Mouse (Mus musculus): ENCODE data around the gene Khnyn. TPM values are rescaled to one million over a fixed set of nuclear protein-coding genes. Genes with fewer than 3 reads are reported as not detected.

Khnyn gene
- polyA plus RNA-seq, 1 experiment from 2014 or later = 6.1 TPM

Other genes with a start within 250 kb of the Khnyn start
- gene Ipo4, start 249.0 kb upstream of the Khnyn start, polyA plus RNA-seq (2014; fragmentation: Nextera tagmentation; extraction: Ambion mirVana) = 65.7 and 68.4 TPM in 2 replicates
- gene Gm49378, start 247.1 kb upstream of the Khnyn start, polyA plus RNA-seq (2014; fragmentation: Nextera tagmentation; extraction: Ambion mirVana) = 1.8 and 2.5 TPM in 2 replicates
- gene Tm9sf1, start 241.1 kb upstream of the Khnyn start, polyA plus RNA-seq (2014; fragmentation: Nextera tagmentation; extraction: Ambion mirVana) = 86.6 and 90.0 TPM in 2 replicates
- gene Tssk4, start 234.8 kb upstream of the Khnyn start, polyA plus RNA-seq (2014; fragmentation: Nextera tagmentation; extraction: Ambion mirVana) = 0.35 and 0.46 TPM in 2 replicates
- gene Mdp1, start 224.4 kb upstream of the Khnyn start, polyA plus RNA-seq (2014; fragmentation: Nextera tagmentation; extraction: Ambion mirVana) = 99.2 and 100 TPM in 2 replicates
- 40.6 and 40.9 TPM in 2 replicates for gene Gmpr2, start 213.0 kb upstream of the Khnyn start, polyA plus RNA-seq (2014; fragmentation: Nextera tagmentation; extraction: Ambion mirVana)
- gene Nedd8, start 212.8 kb upstream of the Khnyn start, polyA plus RNA-seq (2014; fragmentation: Nextera tagmentation; extraction: Ambion mirVana) = 511 and 563 TPM in 2 replicates
- gene Tinf2, start 203.1 kb upstream of the Khnyn start, polyA plus RNA-seq (2014; fragmentation: Nextera tagmentation; extraction: Ambion mirVana) = 28.7 and 31.6 TPM in 2 replicates
- gene Tgm1, start 171.0 kb upstream of the Khnyn start, polyA plus RNA-seq (2014; fragmentation: Nextera tagmentation; extraction: Ambion mirVana) = 0.13 and 0.14 TPM in 2 replicates
- 20.1 and 20.5 TPM in 2 replicates for gene Rabggta, start 162.7 kb upstream of the Khnyn start, polyA plus RNA-seq (2014; fragmentation: Nextera tagmentation; extraction: Ambion mirVana)
- 59.8 and 70.6 TPM in 2 replicates for gene Dhrs1, start 139.3 kb upstream of the Khnyn start, polyA plus RNA-seq (2014; fragmentation: Nextera tagmentation; extraction: Ambion mirVana)
- gene Nop9, start 139.3 kb upstream of the Khnyn start, polyA plus RNA-seq (2014; fragmentation: Nextera tagmentation; extraction: Ambion mirVana) = 21.3 and 25.2 TPM in 2 replicates
- gene Cideb, start 126.5 kb upstream of the Khnyn start, polyA plus RNA-seq (2014; fragmentation: Nextera tagmentation; extraction: Ambion mirVana) = 1.5 and 1.6 TPM in 2 replicates
- 0.24 and 0.27 TPM in 2 replicates for gene Ltb4r2, start 123.5 kb upstream of the Khnyn start, polyA plus RNA-seq (2014; fragmentation: Nextera tagmentation; extraction: Ambion mirVana)
- 0.28 and 0.62 TPM in 2 replicates for gene Ltb4r1, start 119.0 kb upstream of the Khnyn start, polyA plus RNA-seq (2014; fragmentation: Nextera tagmentation; extraction: Ambion mirVana)
- 14.8 and 17.7 TPM in 2 replicates for gene Adcy4, start 100.9 kb upstream of the Khnyn start, polyA plus RNA-seq (2014; fragmentation: Nextera tagmentation; extraction: Ambion mirVana)
- 13.6 and 16.1 TPM in 2 replicates for gene Ripk3, start 96.1 kb upstream of the Khnyn start, polyA plus RNA-seq (2014; fragmentation: Nextera tagmentation; extraction: Ambion mirVana)
- 7.6 and 11.0 TPM in 2 replicates for gene Nfatc4, start 61.8 kb upstream of the Khnyn start, polyA plus RNA-seq (2014; fragmentation: Nextera tagmentation; extraction: Ambion mirVana)
- 11.0 and 12.4 TPM in 2 replicates for gene Nynrin, start 30.9 kb upstream of the Khnyn start, polyA plus RNA-seq (2014; fragmentation: Nextera tagmentation; extraction: Ambion mirVana)
- gene Cbln3, start 555 bp upstream of the Khnyn start, polyA plus RNA-seq (2014; fragmentation: Nextera tagmentation; extraction: Ambion mirVana) = 0.24 and 0.61 TPM in 2 replicates
- gene Sdr39u1, start 15.3 kb downstream of the Khnyn start, polyA plus RNA-seq (2014; fragmentation: Nextera tagmentation; extraction: Ambion mirVana) = 51.6 and 52.1 TPM in 2 replicates
- 2.6 and 3.5 TPM in 2 replicates for gene Cma1, start 59.7 kb downstream of the Khnyn start, polyA plus RNA-seq (2014; fragmentation: Nextera tagmentation; extraction: Ambion mirVana)
- not detected in 2 replicates for gene Cma2, start 66.0 kb downstream of the Khnyn start, polyA plus RNA-seq (2014; fragmentation: Nextera tagmentation; extraction: Ambion mirVana)
- gene Mcpt1, start 133.0 kb downstream of the Khnyn start, polyA plus RNA-seq (2014; fragmentation: Nextera tagmentation; extraction: Ambion mirVana) = not detected in 2 replicates
- not detected in 2 replicates for gene Mcpt9, start 145.5 kb downstream of the Khnyn start, polyA plus RNA-seq (2014; fragmentation: Nextera tagmentation; extraction: Ambion mirVana)
- not detected in 2 replicates for gene Mcpt2, start 157.1 kb downstream of the Khnyn start, polyA plus RNA-seq (2014; fragmentation: Nextera tagmentation; extraction: Ambion mirVana)
- 0.49 and 0.90 TPM in 2 replicates for gene Mcpt4, start 177.4 kb downstream of the Khnyn start, polyA plus RNA-seq (2014; fragmentation: Nextera tagmentation; extraction: Ambion mirVana)
- 0.42 and 0.50 TPM in 2 replicates for gene Mcpt8, start 200.3 kb downstream of the Khnyn start, polyA plus RNA-seq (2014; fragmentation: Nextera tagmentation; extraction: Ambion mirVana)
- 0.40 and 0.41 TPM in 2 replicates for gene Ctsg, start 217.6 kb downstream of the Khnyn start, polyA plus RNA-seq (2014; fragmentation: Nextera tagmentation; extraction: Ambion mirVana)
- gene Gzme, start 235.7 kb downstream of the Khnyn start, polyA plus RNA-seq (2014; fragmentation: Nextera tagmentation; extraction: Ambion mirVana) = not detected in 2 replicates
- not detected in 2 replicates for gene Gzmd, start 247.7 kb downstream of the Khnyn start, polyA plus RNA-seq (2014; fragmentation: Nextera tagmentation; extraction: Ambion mirVana)

All from heart, embryonic 14.5 days (tissue).